Mouse (Mus musculus) cortical plate, adult 2 months (tissue): Measurements from ENCODE around the gene Col15a1. TPM values are rescaled to one million over a fixed set of nuclear protein-coding genes. Genes with fewer than 3 reads are reported as not detected.

ENCODE experiments used
- H3K27ac ChIP-seq: fragments of 200-500 bp; 2 replicates; pipeline ENCODE4 v1.5.1; 2012; ENCODE audit warnings: low read length, control low read depth, inconsistent platforms; ENCODE audit not compliant: insufficient read depth
- H3K4me1 ChIP-seq: fragments of 200-500 bp; 2 replicates; pipeline ENCODE4 v1.6.1; 2011; ENCODE audit warnings: low read length; ENCODE audit not compliant: control insufficient read depth, insufficient read depth
- H3K4me3 ChIP-seq: fragments of 200-500 bp; 2 replicates; pipeline ENCODE4 v1.5.1; 2011; ENCODE audit warnings: mild to moderate bottlenecking, low read length, control low read depth; ENCODE audit not compliant: insufficient read depth
- CTCF ChIP-seq: fragments of 200-500 bp; IDR thresholded peaks from 2 replicates; pipeline ENCODE4 v1.5.1; 2011; ENCODE audit warnings: mild to moderate bottlenecking, control low read depth, low read length; ENCODE audit not compliant: insufficient read depth; ENCODE audit errors: extremely low read depth
- POLR2A ChIP-seq: fragments of 200-500 bp; IDR thresholded peaks from 2 replicates; pipeline ENCODE4 v1.6.1; 2011; ENCODE audit warnings: mild to moderate bottlenecking, low read length, control low read depth; ENCODE audit not compliant: insufficient read depth; ENCODE audit errors: extremely low read depth
- polyA plus RNA-seq: library from polyadenylated mRNA; depleted of rRNA; stranded (reverse); fragments of >200 nt; gene quantifications from 2 replicates; pipeline ENCODE4 v1.2.3, GENCODE M21; 2012

Gene Col15a1
- polyA plus RNA-seq, 1 experiment, result 11.7 TPM

DNA sequence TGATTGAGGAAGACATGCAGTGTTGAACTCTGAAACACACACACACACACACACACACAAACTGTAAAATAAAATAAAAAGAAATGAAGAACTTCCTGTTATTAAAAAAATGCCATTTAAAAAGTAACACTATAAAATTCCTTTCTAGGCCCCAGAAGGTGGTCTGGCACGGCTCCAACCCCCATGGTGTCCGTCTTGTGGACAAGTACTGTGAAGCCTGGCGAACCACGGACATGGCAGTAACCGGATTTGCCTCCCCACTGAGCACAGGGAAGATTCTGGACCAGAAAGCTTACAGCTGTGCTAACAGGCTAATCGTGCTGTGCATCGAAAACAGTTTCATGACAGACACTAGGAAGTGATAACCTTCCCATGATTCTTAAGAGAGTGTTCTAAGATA is 104.0 kb downstream of the Col15a1 start:
- no peak for TF ChIP-seq CTCF
- no peak for TF ChIP-seq POLR2A
- Histone ChIP-seq H3K27ac (no peak overlapping the region), H3K4me3 (no peak overlapping the region), H3K4me1 (no peaks in the 10 kb centered on the region)

GRCm38 (mm10) chr4:47312676-47313075 is 104.7 kb downstream of the Col15a1 start:
- Histone ChIP-seq H3K27ac (no peak overlapping the region), H3K4me3 (peak overlapping the region; percentile 9), H3K4me1 (no peaks in the 10 kb centered on the region)
- TF ChIP-seq POLR2A (0 out of 2 replicates have a peak, but pooled peaks have one; percentile 32), CTCF (no peak)

DNA sequence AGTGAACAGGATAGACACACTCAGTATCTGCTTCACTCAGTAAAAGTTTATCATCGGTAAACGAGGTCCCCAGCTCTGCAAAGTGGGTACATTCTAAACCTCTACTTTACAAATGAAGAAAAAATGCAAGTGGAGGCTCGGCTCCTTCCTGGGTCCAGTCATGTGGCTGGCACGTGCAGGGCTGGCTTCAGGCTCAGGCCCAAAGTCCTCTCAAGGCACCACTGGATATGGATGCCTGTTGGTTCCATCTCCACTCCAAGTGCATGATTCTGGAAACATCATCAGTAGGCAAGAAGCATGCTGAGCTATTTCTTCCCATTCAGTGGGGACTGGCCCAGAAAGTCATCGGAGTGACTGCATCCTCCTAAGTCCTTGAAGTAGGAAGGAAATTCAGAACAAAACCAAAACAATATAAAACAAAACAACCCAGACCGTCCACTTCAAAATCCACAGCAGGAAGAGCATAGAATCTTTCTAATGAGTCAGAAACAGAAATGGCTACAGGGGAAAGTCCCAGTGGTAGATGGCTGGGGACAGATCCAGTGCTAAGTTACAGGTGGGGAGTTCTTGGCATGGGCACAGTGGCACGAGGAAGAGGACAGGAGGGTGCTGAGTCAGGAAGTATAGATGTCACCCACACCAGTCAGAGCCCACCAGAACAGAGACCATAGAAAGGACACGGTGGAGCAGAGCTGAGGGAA is 105.9 kb downstream of the Col15a1 start:
- no peak for TF ChIP-seq POLR2A
- no peak for TF ChIP-seq CTCF
- Histone ChIP-seq H3K4me3 (no peak overlapping the region), H3K27ac (no peak overlapping the region), H3K4me1 (no peaks in the 10 kb centered on the region)

DNA sequence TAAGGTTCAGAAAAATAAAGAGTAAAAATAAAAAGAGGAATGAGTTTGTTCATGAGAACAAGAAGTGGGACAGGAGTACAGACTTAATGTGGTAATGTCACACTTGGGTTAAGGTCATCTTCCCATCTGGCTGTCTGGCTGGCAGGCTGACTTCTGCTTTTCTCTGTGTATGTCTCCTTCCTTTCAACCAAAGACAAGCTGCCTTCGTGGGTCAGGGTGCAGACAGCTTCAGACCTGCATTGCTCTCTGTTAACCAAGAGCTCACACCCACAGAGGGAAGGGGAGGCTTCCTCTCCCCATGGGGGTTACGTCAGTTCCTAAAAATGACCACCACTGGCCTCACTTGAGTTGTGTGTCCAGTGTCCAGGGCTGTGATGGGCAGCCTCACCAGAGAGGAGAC is 107.5 kb downstream of the Col15a1 start:
- Histone ChIP-seq H3K27ac (no peak overlapping the region), H3K4me1 (no peaks in the 10 kb centered on the region), H3K4me3 (no peak overlapping the region)
- TF ChIP-seq CTCF (no peak), POLR2A (no peak)

DNA sequence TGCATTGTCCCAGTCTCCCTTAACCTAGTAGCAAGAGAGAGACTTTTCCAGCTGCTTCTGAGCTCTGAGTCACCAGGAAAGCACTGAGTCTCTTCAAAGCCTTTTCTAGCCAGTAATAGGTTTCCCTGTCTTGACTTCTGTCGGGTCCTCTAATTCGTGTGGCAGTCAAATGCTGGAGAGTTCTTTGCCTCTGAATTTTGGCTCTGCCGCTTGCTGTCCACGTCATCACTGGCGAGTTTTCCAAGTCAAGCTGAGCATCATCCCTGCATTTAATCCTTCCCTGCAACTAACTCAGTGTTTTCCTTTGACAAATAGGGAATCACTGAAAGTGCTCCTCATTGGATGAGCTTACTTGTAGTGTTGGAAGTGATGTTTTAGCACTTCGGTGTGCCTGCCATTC is 108.5 kb downstream of the Col15a1 start:
- Histone ChIP-seq H3K4me3 (no peak overlapping the region), H3K27ac (0 out of 2 replicates have a peak overlapping the region, but pooled peaks have one; percentile 46), H3K4me1 (no peaks in the 10 kb centered on the region)
- TF ChIP-seq POLR2A (no peak), CTCF (no peak)

DNA sequence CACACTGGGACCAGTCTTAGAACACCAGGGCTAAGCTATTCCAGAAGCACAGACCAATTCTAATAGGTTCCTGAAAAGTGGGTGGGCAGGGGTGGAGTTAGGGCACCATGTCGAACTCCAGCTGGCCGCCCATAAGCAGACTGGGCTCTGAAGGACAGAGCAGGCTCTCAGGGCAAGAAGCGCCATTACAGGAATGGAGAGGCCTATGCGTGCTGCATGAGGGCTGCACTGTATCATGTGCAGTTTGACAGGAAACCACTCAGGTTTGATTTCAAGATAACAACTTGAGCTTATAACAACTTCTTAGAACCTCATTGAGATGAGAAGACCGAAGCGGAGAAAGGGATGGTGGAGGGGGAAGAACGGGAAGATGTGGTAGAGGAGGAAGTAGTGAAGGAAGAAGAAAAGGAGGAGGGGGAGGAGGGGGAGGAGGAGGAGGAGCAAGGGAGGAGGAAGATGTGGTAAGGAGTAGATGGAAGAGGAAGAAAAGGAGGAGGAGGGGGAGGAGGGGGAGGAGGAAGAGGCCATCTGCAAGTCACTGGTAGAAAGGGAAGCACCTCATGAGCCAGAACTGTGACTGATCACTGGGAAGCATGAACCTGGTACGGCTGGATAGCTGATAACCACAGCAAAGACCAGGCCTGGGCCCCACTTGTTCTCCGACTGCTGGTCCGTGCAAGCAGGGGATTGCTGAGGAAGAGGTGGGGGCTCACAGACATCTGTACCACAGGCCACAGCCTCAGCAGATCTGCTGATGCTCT is 111.8 kb downstream of the Col15a1 start:
- H3K4me3 ChIP-seq, result no peak overlapping the region
- no peaks in the 10 kb centered on the region for H3K4me1 ChIP-seq
- TF ChIP-seq POLR2A (no peak), CTCF (no peak)
- 0 out of 2 replicates have a peak overlapping the region, but pooled peaks have one; percentile 22 for H3K27ac ChIP-seq

DNA sequence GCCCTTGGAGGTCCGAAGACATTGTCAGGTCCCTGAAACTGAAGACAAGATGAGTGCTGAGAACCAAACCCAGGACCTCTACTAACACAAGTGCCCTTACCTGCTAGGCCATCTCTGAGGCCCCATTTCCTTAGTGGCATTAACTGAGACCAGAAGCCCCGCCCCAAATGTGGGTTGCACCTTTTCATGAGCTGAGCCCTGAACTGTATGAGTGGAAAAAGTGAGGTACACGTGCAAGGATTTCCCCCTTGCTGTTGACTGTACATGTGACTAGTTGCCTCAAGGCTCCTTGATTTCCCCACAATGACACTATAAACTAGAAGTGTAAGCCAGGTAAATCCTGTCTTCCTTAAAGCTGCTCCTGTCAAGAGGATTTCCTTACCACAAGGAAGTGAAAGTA is 114.4 kb downstream of the Col15a1 start:
- Histone ChIP-seq H3K27ac (no peak overlapping the region), H3K4me3 (no peak overlapping the region), H3K4me1 (no peaks in the 10 kb centered on the region)
- TF ChIP-seq CTCF (no peak), POLR2A (no peak)

DNA sequence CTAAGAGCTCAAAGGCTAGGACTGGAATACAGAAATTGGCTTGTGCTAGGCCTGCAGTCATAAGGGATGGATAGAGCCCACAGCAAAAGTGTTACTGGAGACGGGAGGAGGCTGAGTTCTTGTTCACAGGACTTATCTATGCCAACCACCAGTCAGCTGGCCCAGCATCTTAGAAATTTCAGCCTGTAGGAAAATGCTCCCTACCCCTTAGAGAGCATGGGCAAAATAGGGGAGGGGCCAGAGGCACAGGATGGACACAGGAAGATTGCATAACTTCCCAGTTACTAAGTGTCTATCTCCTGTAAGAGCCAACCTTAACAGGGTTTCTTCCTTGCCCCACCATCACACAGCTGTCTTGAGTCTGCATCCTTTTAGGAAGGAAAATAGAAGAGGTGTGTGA is 116.2 kb downstream of the Col15a1 start:
- H3K27ac ChIP-seq, result no peak overlapping the region
- H3K4me1 ChIP-seq, result no peaks in the 10 kb centered on the region
- H3K4me3 ChIP-seq, result no peak overlapping the region
- TF ChIP-seq POLR2A (no peak), CTCF (no peak)

GRCm38 (mm10) chr4:47327782-47328181 is 119.8 kb downstream of the Col15a1 start:
- Histone ChIP-seq H3K4me3 (no peak overlapping the region), H3K4me1 (no peaks in the 10 kb centered on the region), H3K27ac (no peak overlapping the region)
- TF ChIP-seq POLR2A (no peak), CTCF (no peak)

- Histone ChIP-seq H3K27ac (no peak overlapping the region), H3K4me3 (no peak overlapping the region), H3K4me1 (no peaks in the 10 kb centered on the region)
- TF ChIP-seq POLR2A (no peak), CTCF (no peak)
Observed at GRCm38 (mm10) chr4:47329285-47329684, 121.3 kb downstream of the Col15a1 start.
